Mouse (Mus musculus) ES-E14 (cell line): Measurements from ENCODE around the gene Gm5105.

Experiments used
- CHD2 ChIP-seq: IDR thresholded peaks from 2 replicates; pipeline ENCODE4 v1.6.1; 2014; ENCODE audit warnings: mild to moderate bottlenecking, low read depth, low read length, inconsistent platforms
- HCFC1 ChIP-seq: IDR thresholded peaks from 2 replicates; pipeline ENCODE4 v1.6.1; 2012; ENCODE audit warnings: low read length, inconsistent platforms, borderline replicate concordance; ENCODE audit not compliant: insufficient read depth

DNA sequence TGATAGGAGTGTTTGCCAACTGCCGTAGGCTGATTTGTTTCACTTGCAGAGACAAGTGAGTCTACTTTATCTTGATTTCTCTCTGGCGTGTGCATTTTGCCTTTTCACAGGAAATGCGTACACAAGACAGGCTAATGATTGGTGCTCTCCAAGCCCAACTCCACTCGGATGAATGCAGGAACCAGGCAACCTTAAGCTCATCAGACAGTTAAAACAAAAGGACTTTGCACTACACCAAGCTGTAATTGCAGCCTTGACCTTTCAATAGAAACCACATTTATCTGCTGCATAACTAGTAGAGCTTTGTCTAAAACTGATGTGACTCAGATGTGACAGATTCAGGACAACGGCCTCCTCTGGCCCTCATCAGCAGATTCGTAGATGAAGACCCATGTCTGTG lies 33.2 kb downstream of the Gm5105 start:
- TF ChIP-seq HCFC1 (no peak), CHD2 (no peak)
